Mouse (Mus musculus): Measurements from ENCODE around the gene Spry1. TPM values are rescaled to one million over a fixed set of nuclear protein-coding genes. Genes with fewer than 3 reads are reported as not detected.
A peak's percentile ranks its signal among the peaks of the same experiment; 100 is the strongest.

Spry1 gene
- polyA plus RNA-seq, 1 experiment from 2014 or later, result 5.9 TPM

DNA sequence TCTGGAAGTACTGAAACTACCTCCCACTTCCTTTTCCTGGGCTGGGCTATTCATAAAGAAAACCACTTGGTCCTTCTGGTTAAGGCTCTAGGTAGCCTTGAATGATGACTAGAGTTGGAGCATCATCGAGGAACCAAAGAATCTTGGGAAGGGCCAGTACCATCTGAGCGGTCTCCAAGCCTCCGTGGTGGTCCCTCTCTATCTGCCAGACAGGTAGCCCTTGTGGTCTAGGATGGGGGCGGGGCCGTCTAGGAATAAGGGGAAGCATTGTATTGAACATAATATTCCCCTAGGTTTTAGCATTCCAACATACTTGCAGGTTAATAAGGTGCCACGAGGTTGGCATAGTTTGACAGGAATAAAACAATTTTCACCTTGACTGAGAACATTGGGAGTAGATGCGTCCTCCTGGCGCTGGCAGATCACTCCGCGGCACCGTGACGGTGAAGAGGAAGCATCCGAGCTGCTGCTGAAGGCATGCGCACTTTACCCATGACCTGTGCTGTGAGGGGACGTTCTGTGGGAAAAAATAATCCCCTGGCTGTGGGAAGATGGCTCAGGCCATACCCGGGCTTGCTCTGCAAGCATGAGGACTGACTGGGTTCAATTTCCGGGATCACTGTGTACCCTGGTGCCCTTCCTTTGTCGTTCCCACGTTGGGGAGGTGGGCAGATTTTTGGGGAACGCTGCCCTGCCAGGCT is 16.3 kb downstream of the Spry1 start:
- Histone ChIP-seq H3K4me2 (peak overlapping the region; percentile 56), H3K9ac (replicated peaks) (peak overlapping the region; percentile 23; the same call in 1 of the 2 replicates), H3K27me3 (replicated peaks) (peaks cover 8% of the 10 kb centered on the region), H3K4me1 (peaks cover 19% of the 10 kb centered on the region), H3K4me3 (replicated peaks) (peak overlapping the region; percentile 31), H3K9me3 (replicated peaks) (no peaks in the 10 kb centered on the region), H3K27ac (replicated peaks) (no peak overlapping the region), H3K36me3 (no peaks in the 10 kb centered on the region)
- peak; percentile 76; the same call in 1 of the 2 replicates for ATAC-seq (ENCODE audit: low FRiP score)
- WGBS, result 25% methylated on average over 20 of the region's 20 CpGs

- Histone ChIP-seq H3K9me3 (replicated peaks) (no peaks in the 10 kb centered on the region), H3K27me3 (replicated peaks) (peaks cover 8% of the 10 kb centered on the region), H3K4me3 (replicated peaks) (no peak overlapping the region), H3K27ac (replicated peaks) (no peak overlapping the region), H3K4me1 (peaks cover 19% of the 10 kb centered on the region), H3K4me2 (peak overlapping the region; percentile 29), H3K9ac (replicated peaks) (no peak overlapping the region), H3K36me3 (no peaks in the 10 kb centered on the region)
- ATAC-seq (ENCODE audit: low FRiP score), result no peak
- WGBS, result 6% methylated on average over 8 of the region's 8 CpGs
Observed at GRCm38 (mm10) chr3:37657009-37657408, 17.3 kb downstream of the Spry1 start.

DNA sequence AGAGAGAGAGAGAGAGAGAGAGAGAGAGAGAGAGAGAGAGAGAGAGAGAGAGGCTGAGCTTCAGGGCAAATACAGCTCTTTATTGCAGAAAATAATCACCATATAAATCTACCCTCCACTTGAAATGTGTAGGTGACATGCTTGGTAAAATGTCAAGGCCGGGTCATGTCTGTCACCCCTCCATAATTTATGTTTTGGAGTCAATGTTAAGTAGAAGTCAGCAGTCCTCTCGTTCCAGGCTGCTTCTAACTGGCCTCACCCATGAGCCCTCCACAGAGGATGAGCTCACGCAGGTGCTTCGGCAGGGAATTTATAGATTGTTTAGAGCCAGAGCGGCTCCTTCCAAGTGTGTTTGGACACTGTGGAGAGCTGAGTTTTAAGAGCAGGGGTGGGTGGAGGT is 18.4 kb downstream of the Spry1 start:
- H3K27me3 ChIP-seq (replicated peaks), result peaks cover 5% of the 10 kb centered on the region
- no peak overlapping the region for H3K4me2 ChIP-seq
- H3K4me1 ChIP-seq, result peaks cover 19% of the 10 kb centered on the region
- no peak for ATAC-seq (ENCODE audit: low FRiP score)
- no peak overlapping the region for H3K4me3 ChIP-seq (replicated peaks)
- no peak overlapping the region for H3K27ac ChIP-seq (replicated peaks)
- H3K9ac ChIP-seq (replicated peaks), result no peak overlapping the region
- H3K36me3 ChIP-seq, result no peaks in the 10 kb centered on the region
- H3K9me3 ChIP-seq (replicated peaks), result no peaks in the 10 kb centered on the region
- WGBS, result 29% methylated on average over 5 of the region's 5 CpGs

- Histone ChIP-seq H3K27me3 (replicated peaks) (no peaks in the 10 kb centered on the region; the same call in 1 of the 2 replicates), H3K4me3 (replicated peaks) (no peak overlapping the region), H3K9me3 (replicated peaks) (no peaks in the 10 kb centered on the region), H3K4me2 (no peak overlapping the region), H3K4me1 (peaks cover 13% of the 10 kb centered on the region), H3K9ac (replicated peaks) (no peak overlapping the region), H3K36me3 (no peaks in the 10 kb centered on the region), H3K27ac (replicated peaks) (no peak overlapping the region)
- 84% methylated on average over 6 of the region's 6 CpGs for WGBS
- ATAC-seq (ENCODE audit: low FRiP score), result no peak
Observed at GRCm38 (mm10) chr3:37659621-37660020, 19.9 kb downstream of the Spry1 start.

DNA sequence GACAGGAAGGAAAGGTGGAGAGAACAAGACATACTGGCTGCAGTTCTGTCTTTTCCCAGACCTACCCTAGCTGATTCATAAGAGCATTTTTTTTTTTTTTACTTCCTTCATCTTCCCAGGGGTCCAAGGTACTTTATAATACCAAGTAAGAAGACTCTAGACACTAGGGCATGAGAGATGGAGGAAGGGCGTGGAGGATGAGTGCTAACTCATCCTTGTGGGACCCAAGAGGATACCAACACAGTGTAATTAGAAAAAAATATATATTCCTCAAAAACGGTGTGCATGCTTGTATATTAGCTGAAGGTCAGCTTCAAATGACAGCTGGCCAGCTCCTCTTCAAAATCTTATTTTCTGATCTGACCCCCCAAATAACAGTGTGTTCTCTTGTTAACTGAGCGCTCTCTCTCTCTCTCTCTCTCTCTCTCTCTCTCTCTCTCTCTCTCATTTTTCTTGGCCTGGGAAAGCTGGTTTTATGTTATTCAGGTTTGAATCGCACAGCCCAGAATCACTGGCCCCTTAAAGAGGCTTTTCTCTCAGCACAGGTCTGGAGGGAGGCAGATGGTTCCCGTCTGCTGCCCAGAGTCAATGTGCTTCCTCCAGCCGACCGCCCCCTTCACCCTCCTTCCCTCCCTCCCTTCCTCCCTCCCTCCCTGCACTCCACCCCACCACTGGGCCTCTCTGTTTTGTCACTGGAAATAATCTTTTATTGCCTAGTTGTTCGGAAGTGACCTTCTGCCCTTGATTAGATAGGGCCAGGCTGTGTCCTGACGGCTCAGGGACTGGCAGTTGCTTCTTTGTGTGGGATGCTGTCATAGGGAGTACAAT is 26.8 kb downstream of the Spry1 start:
- no peak for ATAC-seq (ENCODE audit: low FRiP score)
- Histone ChIP-seq H3K4me1 (0 out of 2 replicates have a peak, but pooled peaks cover 6% of the 10 kb centered on the region), H3K4me3 (replicated peaks) (no peak overlapping the region), H3K36me3 (no peaks in the 10 kb centered on the region), H3K9ac (replicated peaks) (no peak overlapping the region), H3K27me3 (replicated peaks) (peaks cover 4% of the 10 kb centered on the region; the same call in 1 of the 2 replicates), H3K9me3 (replicated peaks) (peaks cover 5% of the 10 kb centered on the region; the same call in 1 of the 2 replicates), H3K4me2 (no peak overlapping the region), H3K27ac (replicated peaks) (no peak overlapping the region)
- 9% methylated on average over 9 of the region's 9 CpGs for WGBS

DNA sequence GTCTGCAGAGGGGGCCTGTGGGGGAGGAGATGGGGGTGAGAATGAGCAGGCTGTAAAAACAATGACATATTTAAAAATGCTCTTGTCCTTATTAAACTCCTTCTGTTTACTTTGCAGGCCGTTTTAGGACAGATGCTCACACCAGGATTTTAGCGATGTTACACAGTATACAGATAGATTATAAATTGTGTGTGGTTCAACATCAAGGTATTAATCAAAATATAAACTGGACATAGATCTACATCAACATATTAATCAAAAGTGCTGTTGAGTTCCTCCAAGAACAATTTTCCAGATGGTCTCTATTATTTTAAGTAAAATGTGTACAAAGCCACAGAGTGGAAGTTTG is 27.3 kb downstream of the Spry1 start:
- WGBS, result 8% methylated on average over 2 of the region's 2 CpGs
- Histone ChIP-seq H3K4me2 (no peak overlapping the region), H3K9me3 (replicated peaks) (peaks cover 5% of the 10 kb centered on the region; the same call in 1 of the 2 replicates), H3K36me3 (no peaks in the 10 kb centered on the region), H3K9ac (replicated peaks) (no peak overlapping the region), H3K27ac (replicated peaks) (no peak overlapping the region), H3K4me1 (peaks cover 8% of the 10 kb centered on the region), H3K27me3 (replicated peaks) (peaks cover 4% of the 10 kb centered on the region; the same call in 1 of the 2 replicates), H3K4me3 (replicated peaks) (no peak overlapping the region)
- ATAC-seq (ENCODE audit: low FRiP score), result no peak

GRCm38 (mm10) chr3:37667736-37668135 is 28.0 kb downstream of the Spry1 start:
- Histone ChIP-seq H3K9me3 (replicated peaks) (peaks cover 5% of the 10 kb centered on the region; the same call in 1 of the 2 replicates), H3K9ac (replicated peaks) (no peak overlapping the region), H3K4me3 (replicated peaks) (no peak overlapping the region), H3K36me3 (no peaks in the 10 kb centered on the region), H3K27me3 (replicated peaks) (peaks cover 6% of the 10 kb centered on the region; the same call in 1 of the 2 replicates), H3K27ac (replicated peaks) (no peak overlapping the region), H3K4me2 (no peak overlapping the region), H3K4me1 (peaks cover 15% of the 10 kb centered on the region)
- WGBS, result 32% methylated on average over 7 of the region's 7 CpGs
- ATAC-seq (ENCODE audit: low FRiP score), result no peak

- no peak overlapping the region for H3K27ac ChIP-seq (replicated peaks)
- 93% methylated on average over 12 of the region's 12 CpGs for WGBS
- no peak for ATAC-seq (ENCODE audit: low FRiP score)
- peaks cover 18% of the 10 kb centered on the region for H3K4me1 ChIP-seq
- H3K9me3 ChIP-seq (replicated peaks), result peaks cover 5% of the 10 kb centered on the region; the same call in 1 of the 2 replicates
- no peaks in the 10 kb centered on the region for H3K36me3 ChIP-seq
- H3K9ac ChIP-seq (replicated peaks), result no peak overlapping the region
- no peak overlapping the region for H3K4me3 ChIP-seq (replicated peaks)
- peaks cover 6% of the 10 kb centered on the region; the same call in 1 of the 2 replicates for H3K27me3 ChIP-seq (replicated peaks)
- no peak overlapping the region for H3K4me2 ChIP-seq
Observed at GRCm38 (mm10) chr3:37668652-37669051, 28.9 kb downstream of the Spry1 start.

GRCm38 (mm10) chr3:37669100-37669499 is 29.4 kb downstream of the Spry1 start:
- no peak overlapping the region for H3K9ac ChIP-seq (replicated peaks)
- 98% methylated on average over 20 of the region's 20 CpGs for WGBS
- H3K9me3 ChIP-seq (replicated peaks), result peaks cover 5% of the 10 kb centered on the region; the same call in 1 of the 2 replicates
- H3K4me2 ChIP-seq, result no peak overlapping the region
- no peak overlapping the region for H3K4me3 ChIP-seq (replicated peaks)
- H3K27ac ChIP-seq (replicated peaks), result no peak overlapping the region
- H3K27me3 ChIP-seq (replicated peaks), result peaks cover 6% of the 10 kb centered on the region; the same call in 1 of the 2 replicates
- peaks cover 21% of the 10 kb centered on the region for H3K4me1 ChIP-seq
- H3K36me3 ChIP-seq, result no peaks in the 10 kb centered on the region
- no peak for ATAC-seq (ENCODE audit: low FRiP score)

- no peak overlapping the region for H3K4me3 ChIP-seq (replicated peaks)
- H3K9ac ChIP-seq (replicated peaks), result no peak overlapping the region
- peaks cover 12% of the 10 kb centered on the region; the same call in 1 of the 2 replicates for H3K27me3 ChIP-seq (replicated peaks)
- WGBS, result 7% methylated on average over 15 of the region's 15 CpGs
- no peaks in the 10 kb centered on the region for H3K36me3 ChIP-seq
- peaks cover 18% of the 10 kb centered on the region for H3K4me1 ChIP-seq
- H3K9me3 ChIP-seq (replicated peaks), result peaks cover 5% of the 10 kb centered on the region; the same call in 1 of the 2 replicates
- ATAC-seq (ENCODE audit: low FRiP score), result no peak
- no peak overlapping the region for H3K4me2 ChIP-seq
- no peak overlapping the region for H3K27ac ChIP-seq (replicated peaks)
Observed at GRCm38 (mm10) chr3:37672266-37673040, 32.7 kb downstream of the Spry1 start.
